Mouse (Mus musculus): Measurements from ENCODE around the gene Vmn2r3. TPM values are rescaled to one million over a fixed set of nuclear protein-coding genes. Genes with fewer than 3 reads are reported as not detected.
A peak's percentile ranks its signal among the peaks of the same experiment; 100 is the strongest.
"Not testable (repeated sequence)": the region's sequence is repeated elsewhere in the genome, so short reads cannot be mapped to it uniquely, and the experiment has no call there.

The Vmn2r3 gene
- polyA plus RNA-seq, 1 experiment from 2014 or later = 0.01 TPM

DNA sequence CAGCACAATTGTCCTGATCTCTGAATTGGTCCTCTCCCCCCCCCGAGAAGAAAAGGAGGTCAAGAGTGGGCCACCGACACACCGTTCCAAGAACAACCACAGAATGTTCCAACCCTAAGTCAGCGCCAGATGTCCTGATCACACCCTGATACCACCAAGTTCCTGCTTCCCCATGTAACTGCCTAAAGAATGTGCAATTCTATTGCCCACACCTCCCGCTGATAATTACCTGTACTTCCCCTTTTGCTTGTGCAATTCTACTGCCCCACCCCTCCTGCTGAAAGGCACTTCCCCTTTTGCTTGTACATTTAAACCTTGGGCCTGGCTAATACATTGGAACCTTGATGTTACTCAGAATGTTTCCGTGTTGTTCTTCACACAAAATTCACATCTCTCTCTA, 54.0 kb downstream of the Vmn2r3 start:
- H3K4me1 ChIP-seq (ENCODE audit: control insufficient read depth, insufficient read depth, low read length); ATAC-seq; H3K4me3 ChIP-seq (ENCODE audit: low read depth, low read length); H3K9me3 ChIP-seq (replicated peaks; ENCODE audit: control insufficient read depth, low read length); DNase-seq (ENCODE audit: low spot score); H3K27ac ChIP-seq (ENCODE audit: low read depth, low read length); H3K4me2 ChIP-seq (ENCODE audit: low read length); H3K27me3 ChIP-seq (replicated peaks; ENCODE audit: control insufficient read depth, insufficient read depth, low read length); H3K36me3 ChIP-seq (ENCODE audit: control insufficient read depth, insufficient read depth, low read length); H3K9ac ChIP-seq (ENCODE audit: low read length): not testable (repeated sequence)
- WGBS = 94% methylated on average over 6 of the region's 6 CpGs

DNA sequence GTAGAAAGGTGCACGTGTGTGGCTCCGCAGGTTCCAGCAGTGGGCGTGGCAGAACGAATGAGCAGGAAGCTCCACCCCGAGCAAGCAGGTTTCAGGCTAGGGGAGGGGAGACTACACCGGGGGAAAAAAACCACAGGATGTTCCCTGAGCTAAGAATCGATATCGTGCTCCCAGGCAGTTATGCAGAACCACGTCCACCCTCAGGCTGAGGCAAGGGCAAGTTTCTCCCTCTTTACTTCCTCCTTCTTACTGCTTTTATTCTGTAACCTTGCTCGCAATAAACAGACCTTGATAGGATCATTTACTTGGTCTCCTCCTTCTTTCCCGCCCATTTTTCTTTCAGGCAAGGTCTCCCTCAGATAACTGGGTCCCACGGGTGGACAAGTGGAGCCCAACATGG, 55.9 kb downstream of the Vmn2r3 start:
- not testable (repeated sequence) for H3K27ac ChIP-seq (ENCODE audit: low read depth, low read length); H3K4me2 ChIP-seq (ENCODE audit: low read length); DNase-seq (ENCODE audit: low spot score); H3K9me3 ChIP-seq (replicated peaks; ENCODE audit: control insufficient read depth, low read length); H3K36me3 ChIP-seq (ENCODE audit: control insufficient read depth, insufficient read depth, low read length); H3K27me3 ChIP-seq (replicated peaks; ENCODE audit: control insufficient read depth, insufficient read depth, low read length); ATAC-seq; H3K4me3 ChIP-seq (ENCODE audit: low read depth, low read length); H3K4me1 ChIP-seq (ENCODE audit: control insufficient read depth, insufficient read depth, low read length); H3K9ac ChIP-seq (ENCODE audit: low read length)
- WGBS = 81% methylated on average over 8 of the region's 12 CpGs

DNA sequence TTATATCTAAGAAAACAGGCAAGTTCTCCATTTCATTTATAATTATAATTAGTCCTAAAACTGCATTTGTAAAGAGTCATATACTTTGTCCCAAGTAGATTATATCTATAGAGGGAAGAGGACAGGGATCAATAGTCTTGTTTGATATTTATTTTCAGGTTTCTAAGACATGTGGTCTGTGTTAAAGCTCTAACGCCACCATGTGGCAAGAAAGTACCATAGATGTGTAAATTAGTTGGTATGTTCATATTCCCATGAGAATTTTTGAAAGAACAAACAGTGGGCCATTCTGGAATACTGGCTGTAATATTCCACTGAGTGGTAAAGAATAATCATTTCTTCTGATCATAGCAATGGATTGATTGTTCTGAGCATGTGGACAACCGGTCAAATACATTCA, 62.3 kb downstream of the Vmn2r3 start:
- Histone ChIP-seq H3K36me3 (ENCODE audit: control insufficient read depth, insufficient read depth, low read length) (no peaks in the 10 kb centered on the region), H3K4me3 (ENCODE audit: low read depth, low read length) (no peak overlapping the region), H3K4me2 (ENCODE audit: low read length) (no peak overlapping the region), H3K27me3 (replicated peaks; ENCODE audit: control insufficient read depth, insufficient read depth, low read length) (no peaks in the 10 kb centered on the region), H3K9ac (ENCODE audit: low read length) (no peak overlapping the region), H3K9me3 (replicated peaks; ENCODE audit: control insufficient read depth, low read length) (no peaks in the 10 kb centered on the region), H3K4me1 (ENCODE audit: control insufficient read depth, insufficient read depth, low read length) (no peaks in the 10 kb centered on the region), H3K27ac (ENCODE audit: low read depth, low read length) (no peak overlapping the region)
- ATAC-seq (no peak), DNase-seq (ENCODE audit: low spot score) (peak; percentile 8)
- 47% methylated on average over 2 of the region's 2 CpGs for WGBS

Other genes with a start within 250 kb of the Vmn2r3 start
- 0.13 and 0.32 TPM in 2 replicates for gene Vmn2r1, start 208.2 kb downstream of the Vmn2r3 start, polyA plus RNA-seq (2014; fragmentation: Nextera tagmentation; extraction: Ambion mirVana)
- gene Vmn2r2, start 147.8 kb downstream of the Vmn2r3 start, polyA plus RNA-seq (2014; fragmentation: Nextera tagmentation; extraction: Ambion mirVana) = 0.07 TPM in 1 of 2 replicates, not detected in the other
- not detected in 2 replicates for gene Vmn2r4, start 125.7 kb upstream of the Vmn2r3 start, polyA plus RNA-seq (2014; fragmentation: Nextera tagmentation; extraction: Ambion mirVana)
- gene Vmn2r5, start 220.1 kb upstream of the Vmn2r3 start, polyA plus RNA-seq (2014; fragmentation: Nextera tagmentation; extraction: Ambion mirVana) = not detected in 2 replicates